Comparison of ENCODE assay signal across 8 mouse cellular contexts in genomic region chr5:114773211-114773710, GRCm38 (mm10). TPM values are rescaled to one million over a fixed set of nuclear protein-coding genes. Genes with fewer than 3 reads are reported as not detected.
DNase-seq lines count a peak whose midpoint lies in the region; ATAC-seq and TF ChIP-seq lines count a peak whose summit lies in the region.

No protein-coding gene starts in this region.

- no peaks in the 10 kb centered on the region for H3K36me3 ChIP-seq in C2C12 (ENCODE audit: control insufficient read depth, insufficient read depth)
- peaks cover 19% of the 10 kb centered on the region for H3K36me3 ChIP-seq in erythroblast, embryonic 14.5 days (ENCODE audit: control insufficient read depth)
- H3K36me3 ChIP-seq in heart, embryonic 11.5 days (ENCODE audit: control insufficient read depth, insufficient read depth, low read length): no peaks in the 10 kb centered on the region
- no peaks in the 10 kb centered on the region for H3K36me3 ChIP-seq in kidney, embryonic 16.5 days (ENCODE audit: insufficient read depth, low read length)
- no peaks in the 10 kb centered on the region for H3K36me3 ChIP-seq in liver, adult 2 months (ENCODE audit: control insufficient read depth, insufficient read depth, low read length)
- H3K36me3 ChIP-seq in myocyte (ENCODE audit: control insufficient read depth, insufficient read depth): no peaks in the 10 kb centered on the region
- no peaks in the 10 kb centered on the region for H3K36me3 ChIP-seq in splenic B cell, adult 2 months (ENCODE audit: control insufficient read depth, insufficient read depth, low read length, poor library complexity, severe bottlenecking)

- H3K27me3 ChIP-seq in C2C12 (ENCODE audit: control insufficient read depth, insufficient read depth, insufficient read length): no peaks in the 10 kb centered on the region
- H3K27me3 ChIP-seq in erythroblast, embryonic 14.5 days (ENCODE audit: control insufficient read depth): no peaks in the 10 kb centered on the region
- no peaks in the 10 kb centered on the region for H3K27me3 ChIP-seq in heart, embryonic 11.5 days (ENCODE audit: control insufficient read depth, insufficient read depth, low read length)
- no peaks in the 10 kb centered on the region for H3K27me3 ChIP-seq in kidney, embryonic 16.5 days (ENCODE audit: insufficient read depth, low read length)
- no peaks in the 10 kb centered on the region for H3K27me3 ChIP-seq in liver, adult 2 months (ENCODE audit: control insufficient read depth, insufficient read depth, low read length)
- H3K27me3 ChIP-seq in myocyte (ENCODE audit: control insufficient read depth, insufficient read depth, insufficient read length): no peaks in the 10 kb centered on the region
- H3K27me3 ChIP-seq in splenic B cell, adult 2 months (ENCODE audit: control insufficient read depth, insufficient read depth, low read length, poor library complexity, severe bottlenecking): no peaks in the 10 kb centered on the region

- peak; percentile 85 for ATAC-seq in heart, embryonic 11.5 days (replicated peaks; ENCODE audit: insufficient number of reproducible peaks, low FRiP score, low TSS enrichment)
- ATAC-seq in kidney, embryonic 16.5 days (ENCODE audit: low FRiP score, low TSS enrichment): peak; percentile 87

- TF ChIP-seq CTCF in C2C12 (IDR thresholded peaks at IDR 0.05; ENCODE audit: control insufficient read depth, insufficient read depth, insufficient read length): no peak
- no peak for TF ChIP-seq CTCF in brain, embryonic 14.5 days (IDR thresholded peaks at IDR 0.05; ENCODE audit: borderline replicate concordance, extremely low read depth, insufficient read depth, insufficient read length)
- no peak for TF ChIP-seq CTCF in liver, adult 2 months (IDR thresholded peaks at IDR 0.05; ENCODE audit: low read depth, low read length)

- H3K79me2 ChIP-seq in C2C12 (ENCODE audit: control insufficient read depth, insufficient read depth) (peaks cover 80% of the 10 kb centered on the region), myocyte (ENCODE audit: control insufficient read depth, insufficient read depth) (peaks cover 72% of the 10 kb centered on the region)
- H3K79me2 ChIP-seq in liver, adult 2 months (ENCODE audit: control insufficient read depth, insufficient read depth, low read length): peaks cover 55% of the 10 kb centered on the region

- peak overlapping the region; percentile 95 for H3K9ac ChIP-seq in heart, embryonic 11.5 days (ENCODE audit: low read depth, low read length)
- H3K9ac ChIP-seq in kidney, embryonic 16.5 days (replicated peaks; ENCODE audit: low read length): peak overlapping the region; percentile 96
- peak overlapping the region; percentile 100 for H3K9ac ChIP-seq in liver, adult 2 months (ENCODE audit: low read depth, low read length)

- peaks cover 59% of the 10 kb centered on the region for H3K4me1 ChIP-seq in erythroblast, embryonic 14.5 days (ENCODE audit: control insufficient read depth)
- peaks cover 20% of the 10 kb centered on the region for H3K4me1 ChIP-seq in heart, embryonic 11.5 days (ENCODE audit: control insufficient read depth, insufficient read depth, low read length)
- H3K4me1 ChIP-seq in kidney, embryonic 16.5 days (ENCODE audit: insufficient read depth, low read length): peaks cover 25% of the 10 kb centered on the region
- H3K4me1 ChIP-seq in liver, adult 2 months (ENCODE audit: control insufficient read depth, insufficient read depth, low read length): peaks cover 10% of the 10 kb centered on the region

- H3K4me3 ChIP-seq in C2C12 (ENCODE audit: insufficient read depth, poor library complexity, severe bottlenecking) (peak overlapping the region; percentile 89), myocyte (peak overlapping the region; percentile 52)
- peak overlapping the region; percentile 89 for H3K4me3 ChIP-seq in erythroblast, embryonic 14.5 days (replicated peaks)
- peak overlapping the region; percentile 100 for H3K4me3 ChIP-seq in heart, embryonic 11.5 days (ENCODE audit: low read depth, low read length)
- H3K4me3 ChIP-seq in kidney, embryonic 16.5 days (ENCODE audit: low read length): peak overlapping the region; percentile 85
- H3K4me3 ChIP-seq in liver, adult 2 months (ENCODE audit: insufficient read depth, low read depth, low read length): peak overlapping the region; percentile 99

- H3ac ChIP-seq in C2C12 (ENCODE audit: control insufficient read depth, insufficient read length, low read depth) (peak overlapping the region; percentile 64), myocyte (ENCODE audit: control insufficient read depth, insufficient read length) (peak overlapping the region; percentile 99)

- DNase-seq in brain, embryonic 14.5 days (ENCODE audit: low read depth): peak; percentile 99
- DNase-seq in liver, adult 2 months (ENCODE audit: extremely low read depth, low read depth, low spot score): peak; percentile 89
- DNase-seq in splenic B cell, adult 2 months (ENCODE audit: low read depth, low spot score): peak; percentile 99

- TF ChIP-seq POLR2A in brain, embryonic 14.5 days (IDR thresholded peaks at IDR 0.05; ENCODE audit: borderline replicate concordance, extremely low read depth, insufficient read depth, insufficient read length, poor library complexity, severe bottlenecking): peak; percentile 79
- 0 out of 2 replicates have a peak, but pooled peaks have one; percentile 40 for TF ChIP-seq POLR2A in liver, adult 2 months (IDR thresholded peaks at IDR 0.05; ENCODE audit: extremely low read depth, insufficient read depth, low read length)
- peak; percentile 55 for TF ChIP-seq POLR2A in myocyte (IDR thresholded peaks at IDR 0.05; ENCODE audit: insufficient read length, low read depth)

- peak overlapping the region; percentile 90 for H3K27ac ChIP-seq in heart, embryonic 11.5 days (ENCODE audit: low read depth, low read length)
- peak overlapping the region; percentile 90 for H3K27ac ChIP-seq in kidney, embryonic 16.5 days (ENCODE audit: low read length)
- peak overlapping the region; percentile 71 for H3K27ac ChIP-seq in liver, adult 2 months (replicated peaks; ENCODE audit: insufficient read depth, low read depth, low read length)

- H3K79me3 ChIP-seq in C2C12 (ENCODE audit: low read depth): peaks cover 53% of the 10 kb centered on the region

- no peaks in the 10 kb centered on the region for H3K9me3 ChIP-seq in erythroblast, embryonic 14.5 days (ENCODE audit: control insufficient read depth, low read length)
- H3K9me3 ChIP-seq in heart, embryonic 11.5 days (replicated peaks; ENCODE audit: control insufficient read depth, low read length): no peaks in the 10 kb centered on the region
- no peaks in the 10 kb centered on the region for H3K9me3 ChIP-seq in kidney, embryonic 16.5 days (ENCODE audit: low read length)

- H3K4me2 ChIP-seq in heart, embryonic 11.5 days: peak overlapping the region; percentile 94
- H3K4me2 ChIP-seq in kidney, embryonic 16.5 days (replicated peaks; ENCODE audit: low read depth, low read length): peak overlapping the region; percentile 98
- peak overlapping the region; percentile 97 for H3K4me2 ChIP-seq in myocyte (ENCODE audit: low read depth)

- WGBS in heart, embryonic 11.5 days (ENCODE audit: insufficient replicate concordance): under 1% methylated on average over 40 of the region's 52 CpGs
- WGBS in kidney, embryonic 16.5 days: under 1% methylated on average over 37 of the region's 52 CpGs
- under 1% methylated on average over 52 of the region's 52 CpGs for WGBS in liver, adult 2 months

TF ChIP-seq in C2C12, 6 proteins besides CTCF, POLR2A, EP300 and RAD21:
- TF ChIP-seq CEBPB (IDR thresholded peaks at IDR 0.05; ENCODE audit: low read depth): no peak
- TF ChIP-seq USF1 (IDR thresholded peaks at IDR 0.05; ENCODE audit: low read depth): peak; percentile 90

TF ChIP-seq in myocyte, 11 proteins besides CTCF, POLR2A, EP300 and RAD21:
- TF ChIP-seq POLR2AphosphoS2 (IDR thresholded peaks at IDR 0.05; ENCODE audit: insufficient read length, low read depth): peak; percentile 50
- TF ChIP-seq MAX (IDR thresholded peaks at IDR 0.05; ENCODE audit: low read depth): no peak
- TF ChIP-seq USF1 (IDR thresholded peaks at IDR 0.05; ENCODE audit: low read depth): peak; percentile 93

RNA-seq across cellular contexts. Expression of gene Ankrd13a, which starts 1.2 kb away (rescaled TPM):
- polyA plus RNA-seq in C2C12 (2012; fragmentation: generic; extraction: Trizol): 55.2 TPM
- polyA plus RNA-seq in brain, embryonic 14.5 days (2012; rRNA removed): 51.3 and 58.6 TPM in 2 replicates
- 15.2 TPM in 2 replicates for polyA plus RNA-seq in erythroblast, embryonic 14.5 days (2012)
- 37.6 and 39.7 TPM in 2 replicates for polyA plus RNA-seq in heart, embryonic 11.5 days (2014; fragmentation: Nextera tagmentation; extraction: Ambion mirVana)
- 15.6 and 33.9 TPM in 2 replicates for polyA plus RNA-seq in kidney, embryonic 16.5 days (2015; fragmentation: Nextera tagmentation; extraction: Ambion mirVana)
- 11.4 and 14.7 TPM in 2 replicates for total RNA-seq in liver, adult 2 months (2014; rRNA removed)
- polyA plus RNA-seq in liver, adult 2 months (2012; rRNA removed): 15.9 and 19.1 TPM in 2 replicates
- 51.2 TPM for polyA plus RNA-seq in myocyte (2012; fragmentation: generic; extraction: Trizol)

RNA-seq across cellular contexts. Expression of gene Git2, which starts 2.1 kb away (rescaled TPM):
- 19.5 TPM for polyA plus RNA-seq in C2C12 (2012; fragmentation: generic; extraction: Trizol)
- polyA plus RNA-seq in brain, embryonic 14.5 days (2012; rRNA removed): 48.6 and 57.5 TPM in 2 replicates
- polyA plus RNA-seq in erythroblast, embryonic 14.5 days (2012): 7.0 and 8.0 TPM in 2 replicates
- 28.9 and 30.6 TPM in 2 replicates for polyA plus RNA-seq in heart, embryonic 11.5 days (2014; fragmentation: Nextera tagmentation; extraction: Ambion mirVana)
- polyA plus RNA-seq in kidney, embryonic 16.5 days (2015; fragmentation: Nextera tagmentation; extraction: Ambion mirVana): 45.7 and 50.1 TPM in 2 replicates
- total RNA-seq in liver, adult 2 months (2014; rRNA removed): 11.0 and 13.2 TPM in 2 replicates
- polyA plus RNA-seq in liver, adult 2 months (2012; rRNA removed): 11.1 and 11.8 TPM in 2 replicates
- 21.6 TPM for polyA plus RNA-seq in myocyte (2012; fragmentation: generic; extraction: Trizol)

RNA-seq across cellular contexts. Expression of gene 1500011B03Rik, which starts 50.0 kb away (rescaled TPM):
- polyA plus RNA-seq in C2C12 (2012; fragmentation: generic; extraction: Trizol) (34.7 TPM), myocyte (2012; fragmentation: generic; extraction: Trizol) (31.4 TPM)
- polyA plus RNA-seq in brain, embryonic 14.5 days (2012; rRNA removed): 204 and 243 TPM in 2 replicates
- polyA plus RNA-seq in erythroblast, embryonic 14.5 days (2012): 4.4 and 5.8 TPM in 2 replicates
- polyA plus RNA-seq in heart, embryonic 11.5 days (2014; fragmentation: Nextera tagmentation; extraction: Ambion mirVana): 62.7 and 63.7 TPM in 2 replicates
- 105 and 111 TPM in 2 replicates for polyA plus RNA-seq in kidney, embryonic 16.5 days (2015; fragmentation: Nextera tagmentation; extraction: Ambion mirVana)
- total RNA-seq in liver, adult 2 months (2014; rRNA removed): 2.0 and 2.1 TPM in 2 replicates
- 4.2 and 7.2 TPM in 2 replicates for polyA plus RNA-seq in liver, adult 2 months (2012; rRNA removed)

Comparison
In these comparisons a context has a peak if more than half of its experiments do, and no peak if none do; other contexts are left out.
1. Peak in every context shown above with its lines: DNase-seq, ATAC-seq, H3K4me3 ChIP-seq and H3K27ac ChIP-seq.